Mouse (Mus musculus): ENCODE measurements around the gene Art3. TPM values are rescaled to one million over a fixed set of nuclear protein-coding genes. Genes with fewer than 3 reads are reported as not detected.

Art3 gene
- polyA plus RNA-seq, 1 experiment = 0.39 TPM

GRCm38 (mm10) chr5:92409361-92410155 lies 77.9 kb downstream of the Art3 start:
- no peak overlapping the region for H3K4me3 ChIP-seq (ENCODE audit: insufficient read depth, poor library complexity, severe bottlenecking)
- TF ChIP-seq CEBPB (IDR thresholded peaks at IDR 0.05; ENCODE audit: low read depth) (no peak), FOSL1 (IDR thresholded peaks at IDR 0.05; ENCODE audit: insufficient read depth, low read length, poor library complexity, severe bottlenecking) (no peak), USF1 (IDR thresholded peaks at IDR 0.05; ENCODE audit: low read depth) (no peak), MYOG (IDR thresholded peaks at IDR 0.05; ENCODE audit: control insufficient read depth, extremely low read depth, insufficient read length) (no peak), CTCF (IDR thresholded peaks at IDR 0.05; ENCODE audit: control insufficient read depth, insufficient read depth, insufficient read length) (no peak), MAX (IDR thresholded peaks at IDR 0.05) (no peak), MYOD1 (IDR thresholded peaks at IDR 0.05; ENCODE audit: control insufficient read depth, insufficient read length, low read depth) (no peak)
- H3K36me3 ChIP-seq (ENCODE audit: control insufficient read depth, insufficient read depth) = no peaks in the 10 kb centered on the region
- H3K27me3 ChIP-seq (ENCODE audit: control insufficient read depth, insufficient read depth, insufficient read length) = no peaks in the 10 kb centered on the region
- no peaks in the 10 kb centered on the region for H3K79me3 ChIP-seq (ENCODE audit: low read depth)
- no peak overlapping the region for H3ac ChIP-seq (ENCODE audit: control insufficient read depth, insufficient read length, low read depth)
- H3K79me2 ChIP-seq (ENCODE audit: control insufficient read depth, insufficient read depth) = no peaks in the 10 kb centered on the region

GRCm38 (mm10) chr5:92410486-92410885 lies 78.9 kb downstream of the Art3 start:
- Histone ChIP-seq H3K4me3 (ENCODE audit: insufficient read depth, poor library complexity, severe bottlenecking) (no peak overlapping the region), H3K79me3 (ENCODE audit: low read depth) (no peaks in the 10 kb centered on the region)

GRCm38 (mm10) chr5:92411461-92412140 lies 80.0 kb downstream of the Art3 start:
- H3K4me3 ChIP-seq (ENCODE audit: insufficient read depth, poor library complexity, severe bottlenecking) = no peak overlapping the region
- no peak overlapping the region for H3ac ChIP-seq (ENCODE audit: control insufficient read depth, insufficient read length, low read depth)
- peaks cover 5% of the 10 kb centered on the region for H3K36me3 ChIP-seq (ENCODE audit: control insufficient read depth, insufficient read depth)
- H3K79me2 ChIP-seq (ENCODE audit: control insufficient read depth, insufficient read depth) = no peaks in the 10 kb centered on the region
- TF ChIP-seq MAX (IDR thresholded peaks at IDR 0.05) (no peak), USF1 (IDR thresholded peaks at IDR 0.05; ENCODE audit: low read depth) (no peak), MYOG (IDR thresholded peaks at IDR 0.05; ENCODE audit: control insufficient read depth, extremely low read depth, insufficient read length) (no peak), FOSL1 (IDR thresholded peaks at IDR 0.05; ENCODE audit: insufficient read depth, low read length, poor library complexity, severe bottlenecking) (no peak), CEBPB (IDR thresholded peaks at IDR 0.05; ENCODE audit: low read depth) (no peak), CTCF (IDR thresholded peaks at IDR 0.05; ENCODE audit: control insufficient read depth, insufficient read depth, insufficient read length) (no peak), MYOD1 (IDR thresholded peaks at IDR 0.05; ENCODE audit: control insufficient read depth, insufficient read length, low read depth) (no peak)
- no peaks in the 10 kb centered on the region for H3K27me3 ChIP-seq (ENCODE audit: control insufficient read depth, insufficient read depth, insufficient read length)
- no peaks in the 10 kb centered on the region for H3K79me3 ChIP-seq (ENCODE audit: low read depth)

More at GRCm38 (mm10) chr5:92410486-92410885, 78.9 kb downstream of the Art3 start:
- no peak for TF ChIP-seq CEBPB (IDR thresholded peaks at IDR 0.05; ENCODE audit: low read depth)
- TF ChIP-seq MYOD1 (IDR thresholded peaks at IDR 0.05; ENCODE audit: control insufficient read depth, insufficient read length, low read depth) = no peak
- TF ChIP-seq CTCF (IDR thresholded peaks at IDR 0.05; ENCODE audit: control insufficient read depth, insufficient read depth, insufficient read length) = no peak
- no peak for TF ChIP-seq MYOG (IDR thresholded peaks at IDR 0.05; ENCODE audit: control insufficient read depth, extremely low read depth, insufficient read length)
- TF ChIP-seq FOSL1 (IDR thresholded peaks at IDR 0.05; ENCODE audit: insufficient read depth, low read length, poor library complexity, severe bottlenecking) = no peak
- no peak for TF ChIP-seq USF1 (IDR thresholded peaks at IDR 0.05; ENCODE audit: low read depth)
- TF ChIP-seq MAX (IDR thresholded peaks at IDR 0.05) = no peak
- Histone ChIP-seq H3K79me2 (ENCODE audit: control insufficient read depth, insufficient read depth) (no peaks in the 10 kb centered on the region), H3K36me3 (ENCODE audit: control insufficient read depth, insufficient read depth) (no peaks in the 10 kb centered on the region), H3K27me3 (ENCODE audit: control insufficient read depth, insufficient read depth, insufficient read length) (no peaks in the 10 kb centered on the region), H3ac (ENCODE audit: control insufficient read depth, insufficient read length, low read depth) (no peak overlapping the region)

- H3ac ChIP-seq (ENCODE audit: control insufficient read depth, insufficient read length, low read depth) = no peak overlapping the region
- no peaks in the 10 kb centered on the region for H3K79me3 ChIP-seq (ENCODE audit: low read depth)
- no peak for TF ChIP-seq MYOG (IDR thresholded peaks at IDR 0.05; ENCODE audit: control insufficient read depth, extremely low read depth, insufficient read length)
- TF ChIP-seq CTCF (IDR thresholded peaks at IDR 0.05; ENCODE audit: control insufficient read depth, insufficient read depth, insufficient read length) = no peak
- TF ChIP-seq FOSL1 (IDR thresholded peaks at IDR 0.05; ENCODE audit: insufficient read depth, low read length, poor library complexity, severe bottlenecking) = no peak
- TF ChIP-seq MYOD1 (IDR thresholded peaks at IDR 0.05; ENCODE audit: control insufficient read depth, insufficient read length, low read depth) = no peak
- TF ChIP-seq MAX (IDR thresholded peaks at IDR 0.05) = no peak
- no peak for TF ChIP-seq CEBPB (IDR thresholded peaks at IDR 0.05; ENCODE audit: low read depth)
- no peak for TF ChIP-seq USF1 (IDR thresholded peaks at IDR 0.05; ENCODE audit: low read depth)
- H3K79me2 ChIP-seq (ENCODE audit: control insufficient read depth, insufficient read depth) = no peaks in the 10 kb centered on the region
- H3K4me3 ChIP-seq (ENCODE audit: insufficient read depth, poor library complexity, severe bottlenecking) = no peak overlapping the region
- no peaks in the 10 kb centered on the region for H3K27me3 ChIP-seq (ENCODE audit: control insufficient read depth, insufficient read depth, insufficient read length)
- H3K36me3 ChIP-seq (ENCODE audit: control insufficient read depth, insufficient read depth) = peaks cover 21% of the 10 kb centered on the region
Observed at GRCm38 (mm10) chr5:92413271-92413981, 81.8 kb downstream of the Art3 start.

- H3ac ChIP-seq (ENCODE audit: control insufficient read depth, insufficient read length, low read depth) = no peak overlapping the region
- H3K79me3 ChIP-seq (ENCODE audit: low read depth) = no peaks in the 10 kb centered on the region
- peaks cover 26% of the 10 kb centered on the region for H3K36me3 ChIP-seq (ENCODE audit: control insufficient read depth, insufficient read depth)
- H3K4me3 ChIP-seq (ENCODE audit: insufficient read depth, poor library complexity, severe bottlenecking) = no peak overlapping the region
- TF ChIP-seq FOSL1 (IDR thresholded peaks at IDR 0.05; ENCODE audit: insufficient read depth, low read length, poor library complexity, severe bottlenecking) = no peak
- no peak for TF ChIP-seq MAX (IDR thresholded peaks at IDR 0.05)
- TF ChIP-seq MYOD1 (IDR thresholded peaks at IDR 0.05; ENCODE audit: control insufficient read depth, insufficient read length, low read depth) = no peak
- TF ChIP-seq MYOG (IDR thresholded peaks at IDR 0.05; ENCODE audit: control insufficient read depth, extremely low read depth, insufficient read length) = no peak
- no peak for TF ChIP-seq CEBPB (IDR thresholded peaks at IDR 0.05; ENCODE audit: low read depth)
- no peak for TF ChIP-seq USF1 (IDR thresholded peaks at IDR 0.05; ENCODE audit: low read depth)
- no peak for TF ChIP-seq CTCF (IDR thresholded peaks at IDR 0.05; ENCODE audit: control insufficient read depth, insufficient read depth, insufficient read length)
- no peaks in the 10 kb centered on the region for H3K27me3 ChIP-seq (ENCODE audit: control insufficient read depth, insufficient read depth, insufficient read length)
- no peaks in the 10 kb centered on the region for H3K79me2 ChIP-seq (ENCODE audit: control insufficient read depth, insufficient read depth)
Observed at GRCm38 (mm10) chr5:92413982-92414375, 82.4 kb downstream of the Art3 start.

All from C2C12 (cell line).